Mouse (Mus musculus) lung, postnatal 0 days (tissue): ENCODE results near the gene Gatd1. TPM values are rescaled to one million over a fixed set of nuclear protein-coding genes. Genes with fewer than 3 reads are reported as not detected.
A peak's percentile ranks its signal among the peaks of the same experiment; 100 is the strongest.

ENCODE experiments used
- ATAC-seq: fragments of 200-750 bp; cut with Nextera tagmentation; 2 replicates; pipeline ENCODE4 v1.8.0; 2017; ENCODE audit warnings: moderate library complexity
- DNase-seq: peaks from one replicate; pipeline ENCODE4 v3.0.0-alpha.2; 2016; ENCODE audit warnings: low spot score
- H3K27ac ChIP-seq: fragments of 300-500 bp; sonication (generic); 2 replicates; pipeline ENCODE4 v1.5.1; 2014; ENCODE audit warnings: antibody characterized with exemption, mild to moderate bottlenecking, low read length, mixed read lengths
- H3K27me3 ChIP-seq: fragments of 300-500 bp; sonication (generic); replicated peaks from 2 replicates; pipeline ENCODE4 v1.6.1; 2014; ENCODE audit warnings: low read length, mixed read lengths; ENCODE audit not compliant: insufficient read depth
- H3K36me3 ChIP-seq: fragments of 300-500 bp; sonication (generic); 2 replicates; pipeline ENCODE4 v1.6.1; 2014; ENCODE audit warnings: low read length, mixed read lengths; ENCODE audit not compliant: insufficient read depth
- H3K4me1 ChIP-seq: fragments of 300-500 bp; sonication (generic); 2 replicates; pipeline ENCODE4 v1.6.1; 2014; ENCODE audit warnings: antibody characterized with exemption, low read depth, low read length, mixed read lengths; ENCODE audit not compliant: insufficient read depth
- H3K4me2 ChIP-seq: fragments of 300-500 bp; sonication (generic); replicated peaks from 2 replicates; pipeline ENCODE4 v1.6.1; 2014; ENCODE audit warnings: low read depth, mild to moderate bottlenecking, low read length, moderate library complexity, mixed read lengths
- H3K4me3 ChIP-seq: fragments of 300-500 bp; sonication (generic); 2 replicates; pipeline ENCODE4 v1.5.1; 2014; ENCODE audit warnings: low read depth, low read length
- H3K9ac ChIP-seq: fragments of 300-500 bp; sonication (generic); replicated peaks from 2 replicates; pipeline ENCODE4 v1.6.1; 2014; ENCODE audit warnings: low read depth, mild to moderate bottlenecking
- H3K9me3 ChIP-seq: fragments of 300-500 bp; sonication (generic); 2 replicates; pipeline ENCODE4 v1.6.1; 2016; ENCODE audit warnings: low read length, mixed read lengths
- CTCF ChIP-seq: IDR thresholded peaks from 2 replicates; pipeline ENCODE4 v1.5.1; 2016; ENCODE audit warnings: antibody characterized with exemption, mild to moderate bottlenecking
- EP300 ChIP-seq: IDR thresholded peaks from 2 replicates; pipeline ENCODE4 v1.6.1; 2016; ENCODE audit warnings: antibody characterized with exemption, mild to moderate bottlenecking, control low read depth
- WGBS: fragments of 180-500 bp; shearing (Covaris S2); extraction: QIAGEN DNeasy Blood & Tissue Kit; methylation state at CpG from one replicate; pipeline ENCODE4 v1.1.7; 2014; 5-methylcytosine and 5-hydroxymethylcytosine counted together
- polyA plus RNA-seq: library from polyadenylated mRNA; unstranded; fragments of >200 nt; fragmentation: Nextera tagmentation; extraction: Ambion mirVana; gene quantifications from 2 replicates; pipeline ENCODE4 v1.2.1, GENCODE M21; 2015

The Gatd1 gene
- polyA plus RNA-seq, 1 experiment from 2014 or later, result 52.3 TPM

GRCm38 (mm10) chr7:141430585-141431240 lies 16.8 kb upstream of the Gatd1 start:
- Histone ChIP-seq H3K27me3 (no peaks in the 10 kb centered on the region), H3K4me3 (no peak overlapping the region)

DNA sequence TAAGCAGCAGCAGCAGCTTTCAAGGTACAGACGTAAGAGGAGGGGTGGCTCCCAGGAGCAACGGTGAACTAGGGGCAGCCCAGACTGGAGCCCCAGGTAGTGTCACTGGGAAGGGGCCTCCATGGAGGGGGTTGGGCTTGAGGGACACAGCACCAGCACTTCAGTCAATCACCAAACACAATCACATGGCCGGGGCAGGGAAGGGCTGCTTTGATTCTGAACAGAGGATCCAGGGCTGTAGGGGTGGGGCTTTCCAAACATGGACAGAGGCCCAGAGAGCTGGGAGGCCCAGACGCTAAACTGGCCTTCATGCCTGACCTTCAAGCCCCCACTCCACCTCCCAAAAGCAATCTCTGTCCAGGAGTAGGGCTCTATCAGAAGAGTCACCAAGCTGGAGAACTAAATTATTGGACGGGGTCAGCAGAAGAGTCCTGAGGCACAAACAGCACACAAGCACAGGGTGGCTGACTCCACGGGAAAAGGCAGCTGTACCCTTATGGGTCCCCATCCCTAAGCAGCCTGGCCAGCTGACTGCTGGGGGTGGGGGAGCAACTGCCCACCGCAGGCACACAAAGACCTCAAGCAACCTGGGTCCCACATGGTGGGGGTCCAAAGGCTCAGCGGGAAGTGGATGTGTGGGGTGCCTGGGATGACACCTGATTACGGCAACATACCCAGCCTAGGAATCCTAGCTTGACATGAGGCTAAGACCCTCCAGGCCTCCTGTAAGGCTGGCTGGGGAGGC lies 16.1 kb upstream of the Gatd1 start:
- no peak overlapping the region for H3K27ac ChIP-seq

More at GRCm38 (mm10) chr7:141430585-141431240, 16.8 kb upstream of the Gatd1 start:
- DNase-seq (no peak), ATAC-seq (no peak)
- WGBS, result 96% methylated on average over 9 of the region's 9 CpGs
- H3K27ac ChIP-seq, result no peak overlapping the region
- H3K4me2 ChIP-seq, result no peak overlapping the region
- no peak overlapping the region for H3K9ac ChIP-seq
- peaks cover 11% of the 10 kb centered on the region for H3K4me1 ChIP-seq
- H3K9me3 ChIP-seq, result no peaks in the 10 kb centered on the region
- TF ChIP-seq EP300 (no peak), CTCF (no peak)
- H3K36me3 ChIP-seq, result no peaks in the 10 kb centered on the region; the same call in 1 of the 2 replicates

GRCm38 (mm10) chr7:141429310-141429709 lies 15.4 kb upstream of the Gatd1 start, which contains the start of gene Cend1:
Cend1 (minus strand) TSS chr7:141429491.
- peaks cover 2% of the 10 kb centered on the region for H3K4me1 ChIP-seq
- H3K27me3 ChIP-seq, result no peaks in the 10 kb centered on the region
- no peak within 1 kb of the TSS for H3K9ac ChIP-seq
- WGBS, result 6% methylated on average over 19 of the region's 19 CpGs
- H3K27ac ChIP-seq, result no peak within 1 kb of the TSS
- H3K9me3 ChIP-seq, result no peaks in the 10 kb centered on the region
- no peaks in the 10 kb centered on the region; the same call in 1 of the 2 replicates for H3K36me3 ChIP-seq
- DNase-seq, result peak; percentile 26
- ATAC-seq, result peak; percentile 43
- no peak within 1 kb of the TSS for H3K4me3 ChIP-seq
- TF ChIP-seq CTCF (no peak), EP300 (no peak)
- H3K4me2 ChIP-seq, result no peak within 1 kb of the TSS

More for the DNA sequence above, 16.1 kb upstream of the Gatd1 start:
- DNase-seq (no peak), ATAC-seq (no peak)
- Histone ChIP-seq H3K4me1 (peaks cover 8% of the 10 kb centered on the region), H3K9me3 (no peaks in the 10 kb centered on the region), H3K4me3 (no peak overlapping the region), H3K4me2 (no peak overlapping the region), H3K36me3 (no peaks in the 10 kb centered on the region; the same call in 1 of the 2 replicates), H3K9ac (no peak overlapping the region), H3K27me3 (no peaks in the 10 kb centered on the region)
- 60% methylated on average over 9 of the region's 9 CpGs for WGBS
- no peak for TF ChIP-seq CTCF
- TF ChIP-seq EP300, result no peak

- DNase-seq (no peak), ATAC-seq (no peak)
- WGBS, result 70% methylated on average over 4 of the region's 5 CpGs
- Histone ChIP-seq H3K4me2 (no peak overlapping the region), H3K4me3 (no peak overlapping the region), H3K36me3 (no peaks in the 10 kb centered on the region; the same call in 1 of the 2 replicates), H3K4me1 (no peaks in the 10 kb centered on the region), H3K9ac (no peak overlapping the region), H3K27ac (no peak overlapping the region), H3K27me3 (no peaks in the 10 kb centered on the region), H3K9me3 (no peaks in the 10 kb centered on the region)
- TF ChIP-seq EP300 (no peak), CTCF (no peak)
Observed at GRCm38 (mm10) chr7:141428701-141429100, 14.8 kb upstream of the Gatd1 start.

- Histone ChIP-seq H3K9me3 (no peaks in the 10 kb centered on the region), H3K27me3 (no peaks in the 10 kb centered on the region), H3K36me3 (no peaks in the 10 kb centered on the region; the same call in 1 of the 2 replicates), H3K4me2 (no peak overlapping the region), H3K9ac (no peak overlapping the region), H3K4me1 (no peaks in the 10 kb centered on the region), H3K27ac (no peak overlapping the region), H3K4me3 (no peak overlapping the region)
- ATAC-seq (no peak), DNase-seq (no peak)
- 74% methylated on average over 12 of the region's 12 CpGs for WGBS
- no peak for TF ChIP-seq CTCF
Observed at GRCm38 (mm10) chr7:141426948-141427730, 13.2 kb upstream of the Gatd1 start.

GRCm38 (mm10) chr7:141423811-141424210 lies 9.9 kb upstream of the Gatd1 start:
- Histone ChIP-seq H3K27ac (no peak overlapping the region), H3K4me1 (no peaks in the 10 kb centered on the region), H3K9me3 (no peaks in the 10 kb centered on the region), H3K9ac (no peak overlapping the region), H3K4me3 (no peak overlapping the region), H3K27me3 (no peaks in the 10 kb centered on the region), H3K4me2 (no peak overlapping the region), H3K36me3 (no peaks in the 10 kb centered on the region)
- no peak for DNase-seq
- ATAC-seq, result no peak
- TF ChIP-seq EP300, result no peak
- no peak for TF ChIP-seq CTCF
- 67% methylated on average over 4 of the region's 4 CpGs for WGBS
